Comparison of ENCODE assay signal across 9 mouse cellular contexts in the genomic region with DNA sequence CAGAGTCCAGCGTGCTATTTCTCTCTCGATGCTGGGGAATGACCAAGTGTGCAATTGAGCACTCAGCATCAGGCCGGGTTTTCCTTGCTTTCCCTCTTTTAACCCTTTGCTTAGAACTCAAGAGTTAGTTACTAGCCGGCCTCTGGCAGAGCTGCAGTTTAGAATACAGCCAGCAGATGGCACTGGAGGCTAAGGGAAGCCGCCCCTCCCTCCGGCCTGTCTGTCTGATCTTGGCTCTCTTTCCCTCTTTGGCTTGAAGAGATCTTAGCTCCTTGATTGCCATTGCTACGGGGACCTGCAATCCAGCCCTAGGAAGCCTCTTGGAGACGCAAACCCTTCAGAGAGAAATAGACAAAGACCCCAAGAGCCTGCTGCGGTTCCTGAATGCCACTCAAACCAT. TPM values are rescaled to one million over a fixed set of nuclear protein-coding genes. Genes with fewer than 3 reads are reported as not detected.
A peak's percentile ranks its signal among the peaks of the same experiment; 100 is the strongest.
DNase-seq lines count a peak whose midpoint lies in the region; ATAC-seq and TF ChIP-seq lines count a peak whose summit lies in the region.
"Had no signal": no experiment of that assay in that cellular context is flagged by ENCODE, and none has a peak within 500 bp of the region (broad histone marks: within the 10 kb centered on the region; RNA-seq: fewer than 3 reads in every experiment).

No protein-coding gene starts in this region.

- no peaks in the 10 kb centered on the region for H3K9me3 ChIP-seq in kidney, postnatal 0 days (replicated peaks; ENCODE audit: low read length)
- no peaks in the 10 kb centered on the region for H3K9me3 ChIP-seq in liver, embryonic 11.5 days (ENCODE audit: control insufficient read depth, low read length)
- no peaks in the 10 kb centered on the region for H3K9me3 ChIP-seq in neural tube, embryonic 15.5 days (replicated peaks)
- H3K9me3 ChIP-seq: stomach, embryonic 15.5 days had no signal

- no peak overlapping the region for H3K27ac ChIP-seq in kidney, postnatal 0 days
- H3K27ac ChIP-seq in liver, embryonic 11.5 days (ENCODE audit: low read depth, low read length), result no peak overlapping the region
- peak overlapping the region; percentile 67 for H3K27ac ChIP-seq in neural tube, embryonic 15.5 days (replicated peaks)
- H3K27ac ChIP-seq: stomach, embryonic 15.5 days had no signal

- ATAC-seq in kidney, postnatal 0 days (replicated peaks; ENCODE audit: low FRiP score, low read depth), result no peak
- no peak for ATAC-seq in liver, embryonic 11.5 days (replicated peaks; ENCODE audit: low FRiP score)
- peak; percentile 73 for ATAC-seq in neural tube, embryonic 15.5 days (ENCODE audit: low FRiP score)

- H3K4me3 ChIP-seq in kidney, postnatal 0 days (replicated peaks; ENCODE audit: low read depth, low read length), result no peak overlapping the region
- no peak overlapping the region for H3K4me3 ChIP-seq in liver, embryonic 11.5 days (ENCODE audit: low read depth, low read length)
- H3K4me3 ChIP-seq in neural tube, embryonic 15.5 days (replicated peaks), result no peak overlapping the region
- H3K4me3 ChIP-seq: stomach, embryonic 15.5 days had no signal

- 4% methylated on average over 9 of the region's 9 CpGs for WGBS in kidney, postnatal 0 days
- 15% methylated on average over 9 of the region's 9 CpGs for WGBS in liver, embryonic 11.5 days
- 8% methylated on average over 9 of the region's 9 CpGs for WGBS in neural tube, embryonic 15.5 days

- peak; percentile 42 for DNase-seq in ovary, postnatal 10 days (ENCODE audit: low spot score)
- no peak for DNase-seq in ovary, adult 18-20 months (ENCODE audit: low spot score)
- DNase-seq in cerebellum, postnatal 25 days, result peak; percentile 84 to 89
- peak; percentile 19 to 46 for DNase-seq in gastrocnemius, adult 8-10 months (ENCODE audit: low spot score in 2 of 2)
- DNase-seq in kidney, postnatal 0 days (ENCODE audit: low spot score), result peak; percentile 86
- DNase-seq in liver, embryonic 11.5 days (ENCODE audit: low spot score), result peak; percentile 63
- DNase-seq in thymus, postnatal 0 days (ENCODE audit: low spot score), result peak; percentile 59

- H3K9ac ChIP-seq in kidney, postnatal 0 days (ENCODE audit: low read depth, low read length), result no peak overlapping the region
- no peak overlapping the region for H3K9ac ChIP-seq in liver, embryonic 11.5 days (ENCODE audit: low read depth, low read length)
- no peak overlapping the region; the same call in 1 of the 2 replicates for H3K9ac ChIP-seq in neural tube, embryonic 15.5 days (replicated peaks)
- H3K9ac ChIP-seq: stomach, embryonic 15.5 days had no signal

- no peak overlapping the region for H3K4me2 ChIP-seq in kidney, postnatal 0 days (ENCODE audit: low read length)
- H3K4me2 ChIP-seq in liver, embryonic 11.5 days, result no peak overlapping the region
- no peak overlapping the region for H3K4me2 ChIP-seq in neural tube, embryonic 15.5 days
- H3K4me2 ChIP-seq: stomach, embryonic 15.5 days had no signal

- H3K4me1 ChIP-seq in kidney, postnatal 0 days (replicated peaks; ENCODE audit: insufficient read depth, low read length), result no peaks in the 10 kb centered on the region
- H3K4me1 ChIP-seq in liver, embryonic 11.5 days (replicated peaks; ENCODE audit: control insufficient read depth, insufficient read depth, low read length), result no peaks in the 10 kb centered on the region
- peaks cover 23% of the 10 kb centered on the region for H3K4me1 ChIP-seq in neural tube, embryonic 15.5 days
- H3K4me1 ChIP-seq: stomach, embryonic 15.5 days had no signal

- no peaks in the 10 kb centered on the region for H3K36me3 ChIP-seq in kidney, postnatal 0 days (ENCODE audit: insufficient read depth, low read length)
- H3K36me3 ChIP-seq in liver, embryonic 11.5 days (ENCODE audit: control insufficient read depth, insufficient read depth, low read length), result no peaks in the 10 kb centered on the region
- no peaks in the 10 kb centered on the region for H3K36me3 ChIP-seq in neural tube, embryonic 15.5 days
- H3K36me3 ChIP-seq: stomach, embryonic 15.5 days had no signal

- no peaks in the 10 kb centered on the region for H3K27me3 ChIP-seq in kidney, postnatal 0 days (ENCODE audit: insufficient read depth, low read length)
- H3K27me3 ChIP-seq in liver, embryonic 11.5 days (replicated peaks; ENCODE audit: control insufficient read depth, insufficient read depth, low read length), result no peaks in the 10 kb centered on the region
- H3K27me3 ChIP-seq in neural tube, embryonic 15.5 days (replicated peaks), result peaks cover 5% of the 10 kb centered on the region; the same call in 1 of the 2 replicates
- H3K27me3 ChIP-seq: stomach, embryonic 15.5 days had no signal

- peak; percentile 96 for TF ChIP-seq CTCF in kidney, postnatal 0 days (IDR thresholded peaks at IDR 0.05; ENCODE audit: low read depth)

RNA-seq across cellular contexts. Expression of a gene that starts 18.5 kb away (rescaled TPM):
- total RNA-seq in gastrocnemius, adult 8-10 months (2022), result 10 to 100 TPM; 10.1 to 13.6 (median 12.1) TPM
- polyA plus RNA-seq in kidney, postnatal 0 days (2015; fragmentation: Nextera tagmentation; extraction: Ambion mirVana), result 13.9 and 15.3 TPM in 2 replicates
- polyA plus RNA-seq in liver, embryonic 11.5 days (2014; fragmentation: Nextera tagmentation; extraction: Ambion mirVana), result 12.0 and 14.1 TPM in 2 replicates
- polyA plus RNA-seq in neural tube, embryonic 15.5 days (2015; fragmentation: Nextera tagmentation; extraction: Ambion mirVana), result 20.4 and 21.9 TPM in 2 replicates
- 16.7 and 17.5 TPM in 2 replicates for polyA plus RNA-seq in thymus, postnatal 0 days (2015; fragmentation: Nextera tagmentation; extraction: Ambion mirVana)

RNA-seq across cellular contexts. Expression of a gene that starts 55.7 kb away (rescaled TPM):
- total RNA-seq in gastrocnemius, adult 8-10 months (2022), result 1 to 10 TPM; 3.5 to 4.5 (median 3.9) TPM
- 3.5 and 3.8 TPM in 2 replicates for polyA plus RNA-seq in kidney, postnatal 0 days (2015; fragmentation: Nextera tagmentation; extraction: Ambion mirVana)
- 6.1 and 7.6 TPM in 2 replicates for polyA plus RNA-seq in liver, embryonic 11.5 days (2014; fragmentation: Nextera tagmentation; extraction: Ambion mirVana)
- polyA plus RNA-seq in neural tube, embryonic 15.5 days (2015; fragmentation: Nextera tagmentation; extraction: Ambion mirVana), result 6.8 and 7.0 TPM in 2 replicates
- 3.3 and 3.7 TPM in 2 replicates for polyA plus RNA-seq in thymus, postnatal 0 days (2015; fragmentation: Nextera tagmentation; extraction: Ambion mirVana)
